Mouse (Mus musculus): ENCODE measurements around the gene Rpain. TPM values are rescaled to one million over a fixed set of nuclear protein-coding genes. Genes with fewer than 3 reads are reported as not detected.

Gene Rpain
- 89.1 and 98.7 TPM in 2 replicates for polyA plus RNA-seq (2015; fragmentation: Nextera tagmentation; extraction: Ambion mirVana)

DNA sequence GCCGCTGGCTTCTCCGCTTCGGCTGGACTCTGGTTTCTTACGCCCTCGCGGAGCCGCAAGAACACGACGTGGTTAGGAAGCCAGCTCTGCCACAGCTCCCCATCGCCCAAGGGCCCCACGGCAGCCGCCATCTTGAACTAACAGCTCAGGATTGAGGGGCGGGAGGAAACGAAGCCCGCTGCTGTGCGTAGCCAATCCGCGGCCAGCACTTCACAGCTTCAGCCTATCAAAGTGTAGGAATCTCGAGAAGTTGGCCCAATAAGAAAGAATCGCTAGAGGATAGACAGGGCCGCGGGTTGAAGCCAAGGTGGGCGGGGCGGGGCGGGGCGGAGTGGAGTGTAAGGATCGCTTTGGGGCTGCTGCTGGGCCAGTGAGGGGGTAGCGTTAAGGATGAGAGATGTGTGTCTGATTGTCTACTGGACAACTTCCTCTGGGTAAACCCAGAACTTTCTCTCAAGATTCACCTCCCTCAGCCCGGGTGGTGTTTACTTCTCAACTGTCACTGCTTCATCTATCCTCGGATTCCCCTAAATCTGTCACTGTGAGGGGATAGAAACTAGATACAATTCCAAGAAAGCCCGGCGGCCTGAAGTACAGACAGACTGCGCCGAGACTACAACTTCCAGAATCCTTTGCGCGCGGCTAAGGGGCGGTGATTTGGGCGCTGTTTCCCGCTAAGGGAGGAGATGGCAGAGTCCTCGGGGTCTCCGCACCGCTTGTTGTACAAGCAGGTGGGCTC is at the start of gene Rpain, which contains the start of gene Nup88:
TSS of gene Rpain (plus strand) at position 393 of the 739 bp plus-strand sequence.
TSS of gene Nup88 (minus strand) at position 153 of the 739 bp plus-strand sequence.
- Histone ChIP-seq H3K4me2 (peak within 1 kb of the TSS; percentile 82), H3K9me3 (replicated peaks) (no peaks in the 10 kb centered on the region), H3K9ac (peak within 1 kb of the TSS; percentile 86), H3K27me3 (no peaks in the 10 kb centered on the region), H3K27ac (replicated peaks) (peak within 1 kb of the TSS; percentile 98), H3K4me1 (replicated peaks) (peaks cover 54% of the 10 kb centered on the region), H3K4me3 (replicated peaks) (peak within 1 kb of the TSS; percentile 94), H3K36me3 (replicated peaks) (peaks cover 52% of the 10 kb centered on the region)
- peak; percentile 92 for ATAC-seq (ENCODE audit: insufficient read depth)
- WGBS (ENCODE audit: insufficient replicate concordance): under 1% methylated on average over 43 of the region's 43 CpGs

DNA sequence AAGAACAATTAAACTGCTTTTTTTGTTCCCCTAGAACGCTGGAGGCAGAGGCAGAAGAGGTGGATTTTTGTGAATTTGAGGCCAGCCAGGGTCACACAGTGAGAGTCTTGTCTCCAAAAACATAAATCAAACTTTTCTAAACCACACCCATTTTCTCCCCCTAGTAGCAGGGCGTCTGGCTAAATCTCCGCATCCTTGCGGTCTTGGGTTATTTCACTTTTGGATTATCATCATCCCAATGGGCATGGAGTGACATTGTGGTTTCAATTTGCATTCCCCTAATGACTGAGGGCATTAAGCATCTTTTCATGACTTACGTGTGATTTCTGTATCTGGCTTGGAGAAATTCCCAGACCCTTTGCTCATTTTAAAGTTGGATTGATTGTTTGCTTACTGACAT is 38.6 kb upstream of the Rpain start:
- ATAC-seq (ENCODE audit: insufficient read depth): no peak
- H3K36me3 ChIP-seq (replicated peaks): peaks cover 45% of the 10 kb centered on the region
- H3K9ac ChIP-seq: no peak overlapping the region
- H3K9me3 ChIP-seq (replicated peaks): no peaks in the 10 kb centered on the region
- 81% methylated on average over 5 of the region's 5 CpGs for WGBS (ENCODE audit: insufficient replicate concordance)
- no peak overlapping the region for H3K4me2 ChIP-seq
- no peak overlapping the region for H3K27ac ChIP-seq (replicated peaks)
- no peak overlapping the region for H3K4me3 ChIP-seq (replicated peaks)
- H3K27me3 ChIP-seq: no peaks in the 10 kb centered on the region
- no peaks in the 10 kb centered on the region for H3K4me1 ChIP-seq (replicated peaks)

DNA sequence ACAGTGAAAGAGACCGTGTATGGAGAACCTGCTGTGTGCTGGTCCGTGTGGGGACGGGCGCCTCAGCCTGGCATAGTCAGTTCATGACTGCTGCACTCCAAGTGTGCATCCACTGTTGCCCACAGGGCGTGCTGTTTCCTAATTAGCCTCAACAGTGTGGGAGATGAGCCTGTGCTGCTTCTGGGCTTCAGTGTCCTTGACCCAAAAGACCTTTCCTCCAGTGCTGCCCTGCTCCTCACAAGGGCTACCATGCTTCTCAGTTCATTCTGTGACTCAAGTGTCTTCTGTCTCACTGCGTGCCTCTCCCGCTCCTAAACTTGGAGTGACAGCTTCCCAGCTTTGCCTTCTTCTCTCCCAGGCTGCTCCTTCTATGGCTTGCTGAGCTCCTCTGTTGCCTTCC is 34.7 kb upstream of the Rpain start:
- H3K27ac ChIP-seq (replicated peaks): no peak overlapping the region
- no peak overlapping the region for H3K9ac ChIP-seq
- no peak overlapping the region for H3K4me2 ChIP-seq
- no peaks in the 10 kb centered on the region for H3K27me3 ChIP-seq
- no peak for ATAC-seq (ENCODE audit: insufficient read depth)
- no peaks in the 10 kb centered on the region for H3K4me1 ChIP-seq (replicated peaks)
- 81% methylated on average over 7 of the region's 7 CpGs for WGBS (ENCODE audit: insufficient replicate concordance)
- H3K36me3 ChIP-seq (replicated peaks): peaks cover 68% of the 10 kb centered on the region
- H3K4me3 ChIP-seq (replicated peaks): no peak overlapping the region
- no peaks in the 10 kb centered on the region for H3K9me3 ChIP-seq (replicated peaks)

DNA sequence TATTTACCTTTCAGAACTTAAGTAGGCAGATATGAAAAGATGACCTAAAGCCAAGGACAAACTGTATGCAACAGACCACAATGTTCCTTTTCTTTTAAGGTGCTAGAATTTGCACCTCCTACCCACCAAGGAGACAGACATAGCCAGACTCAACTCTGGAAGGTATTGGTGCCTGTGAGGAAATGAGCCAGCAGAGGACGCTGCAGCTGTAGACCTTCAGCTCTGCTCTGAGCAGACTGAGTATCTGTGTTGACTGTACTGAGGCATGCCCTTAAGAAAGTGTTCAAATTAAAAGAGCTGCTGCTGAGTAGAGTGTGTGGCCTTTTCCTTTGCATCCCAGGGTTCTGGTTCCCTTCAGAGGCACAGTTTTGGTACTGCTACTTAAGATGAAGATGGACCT is 27.4 kb upstream of the Rpain start:
- 86% methylated on average over 1 of the region's 1 CpGs for WGBS (ENCODE audit: insufficient replicate concordance)
- H3K4me3 ChIP-seq (replicated peaks): no peak overlapping the region
- no peak for ATAC-seq (ENCODE audit: insufficient read depth)
- no peaks in the 10 kb centered on the region for H3K4me1 ChIP-seq (replicated peaks)
- H3K27ac ChIP-seq (replicated peaks): no peak overlapping the region
- no peaks in the 10 kb centered on the region for H3K9me3 ChIP-seq (replicated peaks)
- H3K36me3 ChIP-seq (replicated peaks): peaks cover 95% of the 10 kb centered on the region
- H3K4me2 ChIP-seq: no peak overlapping the region
- H3K9ac ChIP-seq: no peak overlapping the region
- no peaks in the 10 kb centered on the region for H3K27me3 ChIP-seq

DNA sequence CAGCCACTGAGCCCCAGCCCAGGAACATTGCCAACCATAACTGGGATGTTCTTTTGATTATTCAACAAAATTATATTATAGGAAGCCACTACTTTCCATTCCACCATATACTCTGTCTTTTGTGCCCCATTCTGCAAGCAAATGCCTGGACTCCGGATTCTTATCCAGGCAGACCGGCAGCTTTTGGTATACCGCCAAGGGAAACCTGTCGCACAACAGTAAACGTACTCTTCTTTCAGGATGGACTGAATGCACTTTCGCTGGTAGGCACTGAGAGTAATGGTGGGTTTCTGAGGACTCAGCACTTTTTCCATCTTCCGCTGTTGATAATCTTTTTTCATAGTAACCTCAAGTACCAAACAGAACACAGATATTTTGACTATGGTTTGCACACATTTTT is 26.4 kb upstream of the Rpain start:
- no peak for ATAC-seq (ENCODE audit: insufficient read depth)
- H3K27me3 ChIP-seq: no peaks in the 10 kb centered on the region
- H3K27ac ChIP-seq (replicated peaks): no peak overlapping the region
- no peak overlapping the region for H3K4me2 ChIP-seq
- H3K4me1 ChIP-seq (replicated peaks): no peaks in the 10 kb centered on the region
- no peak overlapping the region for H3K4me3 ChIP-seq (replicated peaks)
- H3K9me3 ChIP-seq (replicated peaks): no peaks in the 10 kb centered on the region
- WGBS (ENCODE audit: insufficient replicate concordance): 89% methylated on average over 7 of the region's 7 CpGs
- no peak overlapping the region for H3K9ac ChIP-seq
- H3K36me3 ChIP-seq (replicated peaks): peaks cover 95% of the 10 kb centered on the region

DNA sequence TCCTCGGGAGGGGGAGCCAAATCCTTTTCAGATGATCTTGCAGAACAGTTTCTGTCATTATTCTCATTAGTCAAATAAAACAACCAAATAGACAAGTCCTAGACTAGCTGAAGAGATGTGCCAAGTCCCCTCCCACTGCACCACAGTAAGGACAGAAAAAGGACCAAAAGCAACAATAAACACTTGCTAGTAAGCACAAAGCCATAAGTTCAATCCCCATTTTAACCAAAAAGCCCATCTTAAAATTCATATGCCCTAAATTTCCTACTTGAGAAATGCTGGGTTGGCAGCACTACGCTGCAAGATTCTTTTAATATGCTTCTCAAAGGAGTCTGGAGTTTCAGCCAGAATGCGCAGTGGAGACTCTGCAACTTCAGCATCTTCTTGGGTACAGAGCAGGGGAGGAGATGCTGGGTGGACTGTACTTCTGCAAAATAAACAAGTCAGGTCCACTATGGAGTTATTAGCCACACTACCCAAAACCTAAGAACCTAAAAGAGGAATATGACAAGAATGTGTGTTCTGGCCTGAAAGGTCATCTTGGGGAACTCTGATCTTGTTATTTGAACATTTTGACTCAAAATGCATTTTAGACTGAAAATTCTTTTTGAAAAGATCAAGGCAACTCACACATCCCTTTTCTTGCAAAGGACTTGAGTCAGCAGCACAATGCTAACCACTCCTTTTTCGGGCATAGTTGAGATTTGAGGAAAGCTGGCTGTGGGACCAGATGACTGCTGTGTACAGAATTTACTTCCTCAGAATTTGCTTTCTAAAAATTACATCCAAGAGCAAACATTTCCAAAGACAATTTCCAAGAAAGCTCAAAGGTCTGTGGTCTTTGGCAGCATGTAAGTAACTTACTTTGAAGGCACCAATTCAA is 24.8 kb upstream of the Rpain start:
- H3K4me2 ChIP-seq: no peak overlapping the region
- peaks cover 96% of the 10 kb centered on the region for H3K36me3 ChIP-seq (replicated peaks)
- ATAC-seq (ENCODE audit: insufficient read depth): no peak
- H3K9me3 ChIP-seq (replicated peaks): no peaks in the 10 kb centered on the region
- H3K9ac ChIP-seq: no peak overlapping the region
- H3K27me3 ChIP-seq: no peaks in the 10 kb centered on the region
- no peak overlapping the region for H3K4me3 ChIP-seq (replicated peaks)
- H3K4me1 ChIP-seq (replicated peaks): no peaks in the 10 kb centered on the region
- 74% methylated on average over 4 of the region's 4 CpGs for WGBS (ENCODE audit: insufficient replicate concordance)
- no peak overlapping the region for H3K27ac ChIP-seq (replicated peaks)

DNA sequence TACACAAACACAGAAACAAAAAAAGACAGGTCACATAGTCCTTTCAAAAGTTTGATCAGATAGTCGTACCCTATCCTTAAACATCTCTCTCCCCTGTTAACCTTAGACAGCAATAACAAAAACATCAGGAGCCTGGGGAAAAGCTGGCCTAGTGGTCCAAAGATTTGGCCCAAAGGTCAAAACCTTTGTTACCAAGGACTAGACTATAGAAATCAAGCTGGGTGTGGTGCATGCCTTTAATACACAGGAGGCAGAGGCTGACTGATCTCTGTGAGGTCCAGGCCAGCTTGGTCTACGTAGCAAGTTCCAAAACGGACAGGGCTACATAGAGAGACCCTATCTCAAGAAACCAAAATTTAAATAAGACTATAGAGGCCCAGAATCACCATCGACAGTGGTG is 15.3 kb upstream of the Rpain start:
- WGBS (ENCODE audit: insufficient replicate concordance): 82% methylated on average over 4 of the region's 4 CpGs
- no peak overlapping the region for H3K4me3 ChIP-seq (replicated peaks)
- H3K4me2 ChIP-seq: no peak overlapping the region
- H3K36me3 ChIP-seq (replicated peaks): peaks cover 94% of the 10 kb centered on the region
- no peak overlapping the region for H3K27ac ChIP-seq (replicated peaks)
- no peaks in the 10 kb centered on the region for H3K9me3 ChIP-seq (replicated peaks)
- ATAC-seq (ENCODE audit: insufficient read depth): no peak
- H3K27me3 ChIP-seq: no peaks in the 10 kb centered on the region
- H3K4me1 ChIP-seq (replicated peaks): no peaks in the 10 kb centered on the region
- H3K9ac ChIP-seq: no peak overlapping the region

DNA sequence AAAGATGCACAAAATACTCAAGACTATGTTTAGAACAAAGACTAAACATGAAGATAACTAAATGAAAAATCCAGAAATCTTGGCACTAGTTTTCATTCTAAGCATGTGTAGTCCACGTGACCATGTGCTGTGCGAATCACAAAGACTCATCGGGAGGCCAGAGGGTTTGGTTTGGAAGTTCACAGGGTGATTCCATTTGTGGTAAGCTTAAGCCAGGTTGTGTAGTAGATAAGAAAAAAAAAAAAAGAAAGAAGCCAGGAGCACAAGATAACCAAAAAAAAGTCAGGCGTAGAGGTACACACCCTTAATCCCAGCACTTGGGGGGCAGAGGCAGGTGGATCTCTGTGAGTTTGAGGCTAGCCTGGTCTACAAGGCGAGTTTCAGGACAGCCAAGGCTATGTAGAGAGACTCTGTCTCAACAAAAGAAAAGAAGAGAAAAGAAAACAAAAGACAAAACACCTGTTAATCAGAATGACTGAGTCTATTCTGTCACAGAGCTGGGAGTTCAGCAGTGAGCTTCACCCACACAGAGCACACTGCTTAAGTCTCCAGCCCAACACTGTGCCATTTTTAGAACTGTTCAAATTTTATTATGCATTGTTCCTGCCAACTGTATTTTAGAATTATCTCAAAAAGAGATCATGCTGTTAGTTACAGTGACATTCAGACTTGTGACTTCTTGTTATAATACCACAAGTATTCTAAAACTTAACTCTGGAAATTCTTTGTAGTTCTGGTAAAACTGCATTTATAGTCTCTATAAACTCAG is 9.0 kb upstream of the Rpain start:
- H3K9ac ChIP-seq: no peak overlapping the region
- no peak for ATAC-seq (ENCODE audit: insufficient read depth)
- H3K4me1 ChIP-seq (replicated peaks): peaks cover 19% of the 10 kb centered on the region
- no peaks in the 10 kb centered on the region for H3K9me3 ChIP-seq (replicated peaks)
- 49% methylated on average over 5 of the region's 5 CpGs for WGBS (ENCODE audit: insufficient replicate concordance)
- H3K4me2 ChIP-seq: no peak overlapping the region
- no peaks in the 10 kb centered on the region for H3K27me3 ChIP-seq
- no peak overlapping the region for H3K27ac ChIP-seq (replicated peaks)
- no peak overlapping the region for H3K4me3 ChIP-seq (replicated peaks)
- peaks cover 96% of the 10 kb centered on the region for H3K36me3 ChIP-seq (replicated peaks)

DNA sequence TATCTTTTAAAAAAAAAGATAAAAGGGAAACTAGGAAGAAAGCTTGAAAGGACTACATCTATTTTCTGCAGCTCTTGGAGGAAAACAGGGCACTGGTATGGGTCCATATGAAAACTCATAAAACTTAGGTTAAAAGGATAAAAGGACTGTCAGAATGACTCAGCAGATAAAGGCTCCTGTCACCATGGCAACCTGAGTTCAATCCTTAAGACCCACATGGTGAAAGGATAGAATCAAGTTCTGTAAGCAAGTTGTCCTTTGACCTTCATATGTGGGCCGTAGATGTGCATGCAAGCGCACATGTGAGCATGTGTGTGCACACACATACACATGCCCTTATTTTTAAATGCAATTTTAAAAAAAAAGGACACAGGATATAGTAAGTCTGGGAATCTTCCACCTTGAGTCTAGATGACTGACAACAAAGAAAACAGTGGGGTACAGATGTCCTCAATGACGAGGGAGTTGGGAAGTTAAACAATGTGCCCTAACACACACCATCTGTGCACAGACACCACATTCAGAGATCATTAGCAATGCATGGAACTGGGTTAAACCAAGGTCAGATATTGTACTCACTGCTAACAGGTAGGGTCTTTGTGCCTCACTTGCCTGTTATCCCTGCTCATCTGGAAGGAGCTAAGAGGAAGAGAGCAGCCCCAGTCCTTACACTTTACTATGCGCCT is 5.6 kb upstream of the Rpain start:
- WGBS (ENCODE audit: insufficient replicate concordance): 81% methylated on average over 4 of the region's 4 CpGs
- H3K36me3 ChIP-seq (replicated peaks): peaks cover 72% of the 10 kb centered on the region
- no peak overlapping the region for H3K4me2 ChIP-seq

DNA sequence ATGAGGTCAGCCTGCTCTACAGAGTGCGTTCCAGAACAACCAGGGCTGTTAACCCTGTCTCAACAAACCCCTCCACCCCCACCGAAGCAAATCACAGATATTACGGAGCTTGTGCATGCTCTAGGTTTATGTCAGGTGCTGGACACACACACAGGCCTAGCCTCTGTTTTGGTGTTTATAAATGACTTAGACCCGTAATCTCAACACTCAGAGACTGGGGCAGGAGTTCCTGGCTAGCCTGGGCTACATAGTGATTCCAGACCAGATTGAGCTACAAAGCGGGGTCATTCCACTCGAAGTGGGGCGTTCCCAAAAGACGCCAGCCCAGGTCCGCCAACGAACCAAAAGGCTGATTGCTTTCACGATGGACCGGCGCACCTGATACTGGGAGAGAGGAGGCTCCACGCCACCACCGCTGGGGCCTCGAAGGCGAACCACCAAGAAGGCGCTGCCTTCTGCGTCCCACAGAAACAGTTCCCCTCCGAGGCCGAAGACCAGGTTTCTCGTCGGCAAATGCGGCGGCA is 680 bp upstream of the Rpain start:
- H3K27me3 ChIP-seq: no peaks in the 10 kb centered on the region
- peak overlapping the region; percentile 98 for H3K27ac ChIP-seq (replicated peaks)
- peak overlapping the region; percentile 82 for H3K4me2 ChIP-seq
- H3K4me1 ChIP-seq (replicated peaks): peaks cover 53% of the 10 kb centered on the region
- no peaks in the 10 kb centered on the region for H3K9me3 ChIP-seq (replicated peaks)
- H3K4me3 ChIP-seq (replicated peaks): peak overlapping the region; percentile 94
- ATAC-seq (ENCODE audit: insufficient read depth): no peak
- under 1% methylated on average over 25 of the region's 25 CpGs for whole genome bisulfite sequencing (ENCODE audit: insufficient replicate concordance)
- peaks cover 52% of the 10 kb centered on the region for H3K36me3 ChIP-seq (replicated peaks)
- peak overlapping the region; percentile 86 for H3K9ac ChIP-seq

More for the DNA sequence above, 5.6 kb upstream of the Rpain start:
- Histone ChIP-seq H3K9ac (no peak overlapping the region), H3K9me3 (replicated peaks) (no peaks in the 10 kb centered on the region), H3K27ac (replicated peaks) (no peak overlapping the region), H3K27me3 (no peaks in the 10 kb centered on the region), H3K4me3 (replicated peaks) (no peak overlapping the region), H3K4me1 (replicated peaks) (peaks cover 37% of the 10 kb centered on the region)
- ATAC-seq (ENCODE audit: insufficient read depth): 0 out of 2 replicates have a peak, but pooled peaks have one; percentile 16

Data from liver, embryonic 15.5 days (tissue).